Mouse (Mus musculus): ENCODE measurements around the gene Gm8720. TPM values are rescaled to one million over a fixed set of nuclear protein-coding genes. Genes with fewer than 3 reads are reported as not detected.
"Not testable (repeated sequence)": the region's sequence is repeated elsewhere in the genome, so short reads cannot be mapped to it uniquely, and the experiment has no call there.

Gm8720 gene
- not detected for total RNA-seq (2022)

DNA sequence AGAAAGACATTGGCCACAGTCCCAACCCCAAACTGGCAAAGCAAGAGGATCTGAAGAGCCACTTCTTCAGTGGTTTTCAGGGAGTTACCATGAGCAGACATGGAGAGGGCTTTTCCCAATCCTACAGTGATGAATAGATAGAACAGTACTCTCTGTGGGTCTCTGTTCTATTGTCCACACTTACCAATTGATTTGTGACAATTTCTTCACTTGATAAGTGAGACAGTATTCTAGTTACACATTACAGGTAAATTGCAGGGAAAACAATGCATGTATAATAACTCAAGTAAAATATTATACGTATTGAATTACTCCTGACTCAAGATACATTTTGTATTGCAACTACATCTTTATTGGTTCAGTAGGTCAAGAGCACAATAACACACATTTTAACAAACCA lies at the start of gene Gm8720:
Gm8720 (minus strand) TSS at position 101 of the 400 bp plus-strand sequence.
- not testable (repeated sequence) for DNase-seq

DNA sequence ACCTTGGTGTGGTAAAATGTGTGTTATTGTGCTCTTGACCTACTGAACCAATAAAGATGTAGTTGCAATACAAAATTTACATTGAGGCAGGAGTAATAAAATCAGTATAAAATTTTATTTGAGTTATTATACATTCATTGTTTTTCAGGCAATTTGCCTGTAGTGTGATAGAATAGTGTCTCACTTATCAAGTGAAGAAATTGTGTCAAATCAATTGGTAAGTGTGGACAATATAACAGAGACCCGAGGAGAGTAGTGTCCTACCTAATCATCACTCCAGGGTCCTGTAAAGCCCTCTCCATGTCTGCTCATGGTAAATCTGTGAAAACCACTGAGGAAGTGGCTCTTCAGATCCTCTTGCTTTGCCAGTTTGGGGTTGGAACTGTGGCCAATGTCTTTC lies 12.0 kb downstream of the Gm8720 start, which contains the start of gene Vmn1r163:
Vmn1r163 (plus strand) TSS at position 301 of the 400 bp plus-strand sequence.
- DNase-seq: not testable (repeated sequence)

DNA sequence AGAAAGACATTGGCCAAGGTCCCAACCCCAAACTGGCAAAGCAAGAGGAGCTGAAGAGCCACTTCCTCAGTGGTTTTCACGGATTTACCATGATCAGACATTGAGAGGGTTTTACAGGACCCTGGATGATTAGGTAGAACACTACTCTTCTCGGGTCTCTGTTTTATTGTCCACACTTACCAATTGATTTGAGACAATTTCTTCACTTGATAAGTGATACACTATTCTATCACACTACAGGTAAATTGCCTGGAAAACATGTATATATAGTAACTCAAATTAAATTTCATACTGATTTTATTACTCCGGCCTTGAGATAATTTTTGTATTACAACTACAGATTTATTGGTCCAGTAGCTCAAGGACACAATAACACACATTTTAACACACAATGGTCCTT lies 47.4 kb downstream of the Gm8720 start, which contains the start of gene Gm4216:
Gm4216 (minus strand) TSS at position 101 of the 400 bp plus-strand sequence.
- not testable (repeated sequence) for DNase-seq

Other genes with a start within 250 kb of the Gm8720 start
- gene Vmn1r159, start 223.9 kb downstream of the Gm8720 start, total RNA-seq (2022): not detected
- gene Vmn1r160, start 196.2 kb downstream of the Gm8720 start, total RNA-seq (2022): not detected
- gene Gm4214, start 82.8 kb downstream of the Gm8720 start, total RNA-seq (2022): not detected
- not detected for gene Gm4216, start 47.5 kb downstream of the Gm8720 start, total RNA-seq (2022)
- gene Vmn1r163, start 11.9 kb downstream of the Gm8720 start, total RNA-seq (2022): not detected
- gene Gm10662, start 77.0 kb upstream of the Gm8720 start, total RNA-seq (2022): not detected
- not detected for gene Vmn1r165, start 149.9 kb upstream of the Gm8720 start, total RNA-seq (2022)
- not detected for gene Vmn1r166, start 184.2 kb upstream of the Gm8720 start, total RNA-seq (2022)
- not detected for gene Gm6902, start 211.4 kb upstream of the Gm8720 start, total RNA-seq (2022)
- not detected for gene Nlrp4e, start 233.7 kb upstream of the Gm8720 start, total RNA-seq (2022)